Mouse (Mus musculus) thymus, adult 2 months (tissue): ENCODE measurements around the gene Pdxp.

Experiments
- CTCF ChIP-seq: fragments of 200-500 bp; IDR thresholded peaks from 2 replicates; pipeline ENCODE4 v1.5.1; 2012; ENCODE audit warnings: mild to moderate bottlenecking, control low read depth, low read length, moderate library complexity, borderline replicate concordance; ENCODE audit not compliant: control insufficient read depth, poor library complexity, insufficient read depth; ENCODE audit errors: extremely low read depth
- POLR2A ChIP-seq: fragments of 200-500 bp; IDR thresholded peaks from 2 replicates; pipeline ENCODE4 v1.6.1; 2012; ENCODE audit warnings: mild to moderate bottlenecking, low read length, control low read depth, moderate library complexity; ENCODE audit not compliant: control insufficient read depth, poor library complexity, insufficient read depth; ENCODE audit errors: extremely low read depth

- peak; percentile 69 for TF ChIP-seq CTCF
- peak; percentile 66 for TF ChIP-seq POLR2A
These were observed 36.5 kb upstream of the Pdxp start, which contains the start of gene Gga1 for GRCm38 (mm10) chr15:78876991-78877809.
